Mouse (Mus musculus) small intestine, adult 2 months (tissue): ENCODE measurements around the gene Wfdc6a. TPM values are rescaled to one million over a fixed set of nuclear protein-coding genes. Genes with fewer than 3 reads are reported as not detected.
"Not testable (repeated sequence)": the region's sequence is repeated elsewhere in the genome, so short reads cannot be mapped to it uniquely, and the experiment has no call there.

Experiments used
- H3K27ac ChIP-seq: fragments of 200-500 bp; 2 replicates; pipeline ENCODE4 v1.5.1; 2012; ENCODE audit warnings: low read depth, low read length, control low read depth, inconsistent platforms; ENCODE audit not compliant: insufficient read depth
- H3K27me3 ChIP-seq: fragments of 200-500 bp; 2 replicates; pipeline ENCODE4 v1.6.1; 2012; ENCODE audit warnings: mild to moderate bottlenecking, moderate library complexity, low read length, inconsistent platforms; ENCODE audit not compliant: control insufficient read depth, insufficient read depth
- H3K36me3 ChIP-seq: fragments of 200-500 bp; 2 replicates; pipeline ENCODE4 v1.6.1; 2012; ENCODE audit warnings: mild to moderate bottlenecking, low read length, control low read depth, inconsistent platforms; ENCODE audit not compliant: control insufficient read depth, insufficient read depth
- H3K4me1 ChIP-seq: fragments of 200-500 bp; 2 replicates; pipeline ENCODE4 v1.6.1; 2012; ENCODE audit warnings: low read length, inconsistent platforms, mixed read lengths; ENCODE audit not compliant: control insufficient read depth, insufficient read depth, insufficient read length
- H3K4me3 ChIP-seq: fragments of 200-500 bp; 2 replicates; pipeline ENCODE4 v1.5.1; 2012; ENCODE audit warnings: low read depth, mild to moderate bottlenecking, control low read depth, inconsistent platforms, low read length, moderate library complexity
- CTCF ChIP-seq: fragments of 200-500 bp; IDR thresholded peaks from 2 replicates; pipeline ENCODE4 v1.5.1; 2012; ENCODE audit warnings: low read depth, mild to moderate bottlenecking, control low read depth, inconsistent platforms, low read length, moderate library complexity, mixed read lengths; ENCODE audit not compliant: insufficient replicate concordance, insufficient read length; ENCODE audit errors: extremely low read depth
- POLR2A ChIP-seq: fragments of 200-500 bp; IDR thresholded peaks from 2 replicates; pipeline ENCODE4 v1.6.1; 2012; ENCODE audit warnings: low read depth, mild to moderate bottlenecking, control low read depth, inconsistent platforms, low read length, moderate library complexity
- WGBS: fragments of 180-500 bp; shearing (Covaris S2); methylation state at CpG from one replicate; pipeline ENCODE4 v1.1.7; 2018; 5-methylcytosine and 5-hydroxymethylcytosine counted together
- polyA plus RNA-seq: library from polyadenylated mRNA; depleted of rRNA; stranded (reverse); fragments of >200 nt; gene quantifications from 2 replicates; pipeline ENCODE4 v1.2.3, GENCODE M21; 2012; rRNA removed

The Wfdc6a gene
- polyA plus RNA-seq: not detected in 2 replicates

GRCm38 (mm10) chr2:164585025-164585725 is at the start of gene Wfdc6a:
TSS of gene Wfdc6a (minus strand) at chr2:164585447.
- not testable (repeated sequence) for H3K27me3 ChIP-seq, H3K4me1 ChIP-seq, H3K4me3 ChIP-seq, H3K36me3 ChIP-seq, H3K27ac ChIP-seq
- 63% methylated on average over 13 of the region's 13 CpGs for WGBS

GRCm38 (mm10) chr2:164621775-164622174 is 36.5 kb upstream of the Wfdc6a start:
- H3K4me3 ChIP-seq: no peak overlapping the region
- TF ChIP-seq POLR2A: no peak
- TF ChIP-seq CTCF: no peak

GRCm38 (mm10) chr2:164619050-164619449 is 33.8 kb upstream of the Wfdc6a start:
- no peaks in the 10 kb centered on the region for H3K4me1 ChIP-seq
- H3K27me3 ChIP-seq: no peaks in the 10 kb centered on the region
- no peaks in the 10 kb centered on the region for H3K36me3 ChIP-seq
- TF ChIP-seq CTCF (no peak), POLR2A (no peak)
- H3K4me3 ChIP-seq: no peak overlapping the region
- no peak overlapping the region for H3K27ac ChIP-seq
- 75% methylated on average over 5 of the region's 5 CpGs for WGBS

More at GRCm38 (mm10) chr2:164621775-164622174, 36.5 kb upstream of the Wfdc6a start:
- no peak overlapping the region for H3K27ac ChIP-seq
- H3K4me1 ChIP-seq: no peaks in the 10 kb centered on the region
- H3K36me3 ChIP-seq: no peaks in the 10 kb centered on the region
- 69% methylated on average over 4 of the region's 4 CpGs for WGBS
- H3K27me3 ChIP-seq: no peaks in the 10 kb centered on the region

GRCm38 (mm10) chr2:164615386-164615785 is 30.1 kb upstream of the Wfdc6a start:
- Histone ChIP-seq H3K36me3 (no peaks in the 10 kb centered on the region), H3K4me1 (no peaks in the 10 kb centered on the region), H3K4me3 (no peak overlapping the region), H3K27ac (no peak overlapping the region), H3K27me3 (no peaks in the 10 kb centered on the region)
- no peak for TF ChIP-seq CTCF
- TF ChIP-seq POLR2A: no peak
- WGBS: 91% methylated on average over 3 of the region's 3 CpGs

- H3K36me3 ChIP-seq, H3K27me3 ChIP-seq, H3K27ac ChIP-seq, H3K4me3 ChIP-seq, H3K4me1 ChIP-seq: not testable (repeated sequence)
- 60% methylated on average over 8 of the region's 8 CpGs for WGBS
Measured at GRCm38 (mm10) chr2:164613471-164613870, 28.2 kb upstream of the Wfdc6a start, which contains the start of the genes Wfdc6b and Wfdc8. TSS of gene Wfdc6b (plus strand) at chr2:164613522. TSS of gene Wfdc8 (minus strand) at chr2:164613626.

- no peaks in the 10 kb centered on the region for H3K27me3 ChIP-seq
- no peaks in the 10 kb centered on the region for H3K4me1 ChIP-seq
- no peaks in the 10 kb centered on the region for H3K36me3 ChIP-seq
- TF ChIP-seq CTCF (no peak), POLR2A (no peak)
- H3K4me3 ChIP-seq: no peak overlapping the region
- 85% methylated on average over 6 of the region's 6 CpGs for WGBS
- H3K27ac ChIP-seq: no peak overlapping the region
Measured at GRCm38 (mm10) chr2:164608781-164609180, 23.5 kb upstream of the Wfdc6a start.

GRCm38 (mm10) chr2:164604411-164604810 is 19.2 kb upstream of the Wfdc6a start:
- H3K36me3 ChIP-seq: no peaks in the 10 kb centered on the region
- H3K4me3 ChIP-seq: no peak overlapping the region
- no peak overlapping the region for H3K27ac ChIP-seq
- no peak for TF ChIP-seq POLR2A
- no peak for TF ChIP-seq CTCF
- 91% methylated on average over 8 of the region's 8 CpGs for WGBS
- H3K27me3 ChIP-seq: no peaks in the 10 kb centered on the region
- H3K4me1 ChIP-seq: no peaks in the 10 kb centered on the region
